Mouse (Mus musculus) heart, postnatal 0 days (tissue): ENCODE measurements at regions not wholly inside any gene's neighbourhood (a gene's known extent, or its start where the extent isn't known, plus 50 kb on each side); places are given as distances from the start of the nearest gene placed in this dataset.

Source experiments
- CTCF ChIP-seq: IDR thresholded peaks from 2 replicates; pipeline ENCODE4 v1.5.1; 2016; ENCODE audit warnings: antibody characterized with exemption, control low read depth, low read depth
- EP300 ChIP-seq: IDR thresholded peaks from 2 replicates; pipeline ENCODE4 v1.6.1; 2016; ENCODE audit warnings: antibody characterized with exemption, low read depth

DNA sequence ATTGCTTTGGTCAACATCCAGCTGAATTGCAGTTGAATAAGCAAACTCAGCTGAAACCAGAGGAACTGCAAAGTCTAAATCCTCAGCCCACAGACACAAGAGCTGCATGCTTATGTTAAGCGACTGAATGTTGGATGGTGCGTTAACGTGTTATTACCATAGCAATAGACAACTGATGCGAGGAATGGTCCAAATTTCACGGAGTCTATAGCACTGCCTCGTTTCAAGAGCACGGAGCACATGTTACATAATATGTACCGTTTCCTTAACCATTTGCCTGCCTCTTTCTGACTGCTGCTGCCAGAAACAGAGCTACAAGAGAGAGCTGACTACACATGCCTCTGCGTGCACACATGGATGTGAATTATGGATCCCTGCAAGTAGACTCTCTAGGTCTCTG, 86.3 kb upstream of the Dyrk2 start:
- TF ChIP-seq CTCF = no peak
- TF ChIP-seq EP300 = no peak
